Mouse (Mus musculus): ENCODE measurements around the gene Gm2075.
"Not testable (repeated sequence)": the region's sequence is repeated elsewhere in the genome, so short reads cannot be mapped to it uniquely, and the experiment has no call there.

Gene Gm2075

GRCm38 (mm10) chr12:88011548-88011947, at the start of gene Gm2075:
TSS of gene Gm2075 (plus strand) at chr12:88011848.
- not testable (repeated sequence) for DNase-seq (ENCODE audit: low spot score in 2 of 2)

DNA sequence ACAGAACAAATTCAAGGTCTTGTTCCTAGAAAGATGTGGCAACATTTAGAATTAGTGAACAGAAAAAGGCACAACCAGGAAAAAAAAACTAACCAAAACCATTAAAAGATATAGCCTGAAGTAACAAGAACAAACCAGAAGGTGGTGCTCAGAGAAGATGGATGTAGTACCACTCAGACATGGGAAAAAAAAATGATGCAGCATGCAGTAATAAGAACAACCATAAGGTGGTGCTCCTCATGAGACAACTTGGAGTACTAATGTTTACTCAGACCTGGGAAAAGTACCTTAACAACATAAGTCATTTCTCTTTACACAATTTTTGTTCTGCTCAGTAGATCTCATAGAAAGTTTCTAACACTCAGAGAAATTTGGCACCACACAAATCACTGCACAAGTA, 27.6 kb upstream of the Gm2075 start:
- peak in 1 of 2 experiments; percentile 23 for DNase-seq (ENCODE audit: low spot score in 2 of 2)

DNA sequence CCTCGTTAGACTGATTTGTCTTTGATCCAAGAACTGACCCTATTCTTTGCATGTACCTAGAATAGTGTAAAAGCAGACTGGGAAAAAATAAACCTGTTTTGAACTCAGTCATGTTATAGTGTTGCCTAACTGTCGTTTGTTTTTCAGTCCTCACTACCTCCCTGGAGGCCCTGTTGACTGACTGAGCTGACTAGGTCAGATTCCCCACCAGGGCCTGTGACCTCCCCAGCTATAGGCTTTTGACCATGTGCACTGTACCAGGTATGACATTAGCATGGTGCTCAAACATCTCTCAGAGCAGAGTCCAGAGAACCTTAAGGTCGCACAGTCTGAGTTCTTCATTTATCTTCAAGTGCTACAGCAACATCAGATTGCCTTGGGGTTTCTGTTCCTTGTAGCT, 7.5 kb upstream of the Gm2075 start:
- DNase-seq (ENCODE audit: low spot score in 2 of 2) = not testable (repeated sequence)

GRCm38 (mm10) chr12:88018671-88019070, 7.0 kb downstream of the Gm2075 start, which contains the start of gene Gm6803:
TSS of gene Gm6803 (minus strand) at chr12:88018771.
- DNase-seq (ENCODE audit: low spot score in 2 of 2) = not testable (repeated sequence)

GRCm38 (mm10) chr12:88026704-88027103, 15.1 kb downstream of the Gm2075 start, which contains the start of gene Gm2056:
TSS of gene Gm2056 (plus strand) at chr12:88027004.
- DNase-seq (ENCODE audit: low spot score in 2 of 2) = not testable (repeated sequence)

DNA sequence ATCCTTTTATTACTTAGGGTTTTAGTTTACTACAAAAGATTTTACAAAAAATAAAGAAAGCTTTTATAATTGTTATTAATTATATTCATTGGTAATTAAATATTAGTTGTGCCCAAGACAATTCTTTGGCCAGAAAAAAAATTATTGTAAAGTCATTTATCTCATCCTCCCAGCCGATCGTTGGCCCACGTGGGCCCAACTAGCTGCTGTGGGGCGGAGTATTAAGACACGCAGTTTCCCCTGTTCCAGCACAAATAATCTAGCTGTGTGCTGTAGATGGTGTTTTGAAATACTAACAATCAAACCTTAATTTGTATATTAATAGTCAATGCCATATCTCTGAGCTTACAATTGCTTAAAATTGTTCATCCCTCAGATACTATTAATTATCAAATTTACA, 20.6 kb downstream of the Gm2075 start:
- not testable (repeated sequence) for DNase-seq (ENCODE audit: low spot score in 2 of 2)

DNA sequence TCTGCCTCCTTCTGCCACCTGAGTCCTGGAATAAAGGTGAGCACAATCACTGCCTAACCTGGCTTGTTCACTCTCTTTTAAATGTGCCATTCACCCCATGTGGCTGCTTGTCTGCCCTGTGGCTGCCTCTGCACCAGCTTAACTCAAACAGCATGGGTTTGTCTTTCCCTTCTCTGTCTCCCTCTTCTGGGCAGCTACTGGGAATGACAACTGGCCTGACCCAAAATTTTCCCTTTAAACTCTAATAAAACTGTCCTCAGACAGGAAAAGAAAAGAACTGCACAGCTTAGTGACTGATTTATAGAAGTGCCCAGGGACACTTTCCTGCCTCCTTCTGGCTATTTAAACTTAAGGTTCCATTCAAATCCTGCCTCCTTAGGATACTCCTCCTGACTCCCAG, 27.4 kb downstream of the Gm2075 start:
- DNase-seq (ENCODE audit: low spot score in 2 of 2) = peak in 1 of 2 experiments; percentile 2

GRCm38 (mm10) chr12:88039703-88040102, 28.1 kb downstream of the Gm2075 start:
- DNase-seq (ENCODE audit: low spot score in 2 of 2) = not testable (repeated sequence)

DNA sequence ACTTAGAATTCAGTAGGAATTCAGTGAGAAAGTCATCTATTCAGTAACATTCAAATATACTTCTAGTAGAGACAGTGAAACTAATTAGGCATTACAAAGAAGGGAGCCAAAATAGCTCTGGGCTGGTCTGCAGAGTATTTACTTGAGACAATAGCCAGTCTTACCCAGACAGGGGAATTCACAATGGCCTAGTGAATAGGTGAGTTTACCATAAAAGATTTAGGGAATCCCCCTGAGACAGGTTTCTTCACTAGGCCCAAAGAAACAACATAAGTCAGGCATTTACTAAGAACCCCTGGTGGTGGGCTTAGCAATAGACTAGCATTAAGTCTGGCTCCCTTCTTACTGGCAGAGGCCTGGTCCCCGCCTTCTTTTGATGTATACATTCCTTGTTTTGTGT, 33.6 kb downstream of the Gm2075 start:
- not testable (repeated sequence) for DNase-seq (ENCODE audit: low spot score in 2 of 2)
